Mouse (Mus musculus) heart, postnatal 4 days (tissue): ENCODE results near the gene Lemd1. TPM values are rescaled to one million over a fixed set of nuclear protein-coding genes. Genes with fewer than 3 reads are reported as not detected.
A peak's percentile ranks its signal among the peaks of the same experiment; 100 is the strongest.

Experiments
- DNase-seq: peaks from one replicate; pipeline ENCODE4 v3.0.0; 2021
- total RNA-seq, 2 experiments: library from RNA; stranded (reverse); gene quantifications; 2 replicates each; pipeline ENCODE4 v1.2.3; 2021

Gene Lemd1
- total RNA-seq, 2 experiments from 2014 or later: not detected

- DNase-seq: no peak
These were observed 26.3 kb upstream of the Lemd1 start for GRCm38 (mm10) chr1:132164780-132165518.

GRCm38 (mm10) chr1:132165859-132166258, 25.4 kb upstream of the Lemd1 start:
- DNase-seq: peak; percentile 10

- peak; percentile 28 for DNase-seq
These were observed 23.0 kb upstream of the Lemd1 start for GRCm38 (mm10) chr1:132168115-132168767.

GRCm38 (mm10) chr1:132170698-132171097, 20.5 kb upstream of the Lemd1 start:
- no peak for DNase-seq

GRCm38 (mm10) chr1:132171619-132172018, 19.6 kb upstream of the Lemd1 start:
- no peak for DNase-seq

- DNase-seq: no peak
These were observed 4.9 kb upstream of the Lemd1 start for GRCm38 (mm10) chr1:132186303-132186702.

GRCm38 (mm10) chr1:132188442-132189066, 2.7 kb upstream of the Lemd1 start:
- DNase-seq: no peak

GRCm38 (mm10) chr1:132189231-132189630, 2.0 kb upstream of the Lemd1 start:
- DNase-seq: no peak

- peak; percentile 36 for DNase-seq
These were observed 1.2 kb upstream of the Lemd1 start for GRCm38 (mm10) chr1:132190040-132190513.

GRCm38 (mm10) chr1:132190621-132191092, 574 bp upstream of the Lemd1 start:
- DNase-seq: no peak

- peak; percentile 28 for DNase-seq
These were observed 802 bp downstream of the Lemd1 start for GRCm38 (mm10) chr1:132191786-132192680.

GRCm38 (mm10) chr1:132193806-132194205, 2.6 kb downstream of the Lemd1 start:
- no peak for DNase-seq

- DNase-seq: no peak
These were observed 3.4 kb downstream of the Lemd1 start for GRCm38 (mm10) chr1:132194624-132195023.

GRCm38 (mm10) chr1:132195100-132195499, 3.9 kb downstream of the Lemd1 start:
- no peak for DNase-seq

- DNase-seq: no peak
These were observed 4.5 kb downstream of the Lemd1 start for GRCm38 (mm10) chr1:132195681-132196080.

GRCm38 (mm10) chr1:132196337-132196736, 5.1 kb downstream of the Lemd1 start:
- DNase-seq: no peak

GRCm38 (mm10) chr1:132197666-132198065, 6.4 kb downstream of the Lemd1 start:
- peak; percentile 2 for DNase-seq

- peak; percentile 2 for DNase-seq
These were observed 7.3 kb downstream of the Lemd1 start for GRCm38 (mm10) chr1:132198401-132199071.

GRCm38 (mm10) chr1:132199244-132199643, 8.0 kb downstream of the Lemd1 start:
- DNase-seq: peak; percentile 4

- DNase-seq: peak; percentile 8
These were observed 8.7 kb downstream of the Lemd1 start for GRCm38 (mm10) chr1:132199934-132200333.
